Mouse (Mus musculus): ENCODE data around the gene Arhgef40.

The Arhgef40 gene

GRCm38 (mm10) chr14:51984247-51985231 lies at the start of gene Arhgef40:
Gene Arhgef40 (plus strand): TSS chr14:51984719.
- DNase-seq = peak; percentile 71 to 90

DNA sequence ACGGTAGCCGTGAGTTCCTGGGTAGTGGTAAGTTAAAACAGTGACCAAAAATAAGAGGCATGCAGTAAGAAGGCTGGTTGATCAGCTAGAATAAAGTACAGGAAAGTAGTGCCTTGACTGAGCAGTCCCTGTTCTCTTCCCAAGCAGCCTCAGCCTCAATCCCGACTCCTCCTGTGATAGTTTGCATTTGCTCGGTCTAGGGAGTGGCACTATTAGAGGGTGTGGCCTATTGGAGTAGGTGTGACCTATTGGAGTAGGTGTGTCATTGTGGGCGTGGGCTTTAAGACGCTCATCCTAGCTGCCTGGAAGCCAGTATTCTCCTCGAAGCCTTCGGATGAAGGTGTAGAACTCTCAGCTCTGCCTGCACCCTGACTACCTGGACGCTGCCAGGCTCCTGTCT lies 45.5 kb upstream of the Arhgef40 start:
- no peak for DNase-seq

- peak; percentile 67 to 68 for DNase-seq
Observed at GRCm38 (mm10) chr14:51940944-51941560, 43.5 kb upstream of the Arhgef40 start.

- no peak for DNase-seq
Observed at GRCm38 (mm10) chr14:51941577-51941976, 42.9 kb upstream of the Arhgef40 start.

DNA sequence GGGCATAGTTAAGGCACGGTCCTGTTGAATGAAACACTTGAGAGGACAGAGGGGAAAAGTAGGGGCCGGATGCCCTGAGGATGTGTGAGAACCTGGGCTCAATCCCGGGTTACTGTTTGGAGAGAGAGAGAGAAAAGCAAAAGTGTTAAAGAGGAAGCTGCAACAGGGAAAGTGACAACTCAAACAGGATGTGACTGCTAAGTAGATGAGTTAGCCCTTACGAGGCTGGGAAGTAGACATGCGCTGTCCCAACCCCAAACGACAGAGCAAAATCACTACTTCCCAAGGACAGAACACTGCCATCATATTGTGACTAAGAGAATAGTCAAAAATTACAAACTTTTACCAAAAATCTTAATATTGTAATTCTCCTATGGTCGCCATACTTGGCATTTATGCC lies 42.3 kb upstream of the Arhgef40 start:
- DNase-seq = no peak

- DNase-seq = no peak
Observed at GRCm38 (mm10) chr14:51943336-51943735, 41.2 kb upstream of the Arhgef40 start.

- no peak for DNase-seq
Observed at GRCm38 (mm10) chr14:51960316-51960715, 24.2 kb upstream of the Arhgef40 start.

- DNase-seq = no peak
Observed at GRCm38 (mm10) chr14:51967400-51967799, 17.1 kb upstream of the Arhgef40 start.

DNA sequence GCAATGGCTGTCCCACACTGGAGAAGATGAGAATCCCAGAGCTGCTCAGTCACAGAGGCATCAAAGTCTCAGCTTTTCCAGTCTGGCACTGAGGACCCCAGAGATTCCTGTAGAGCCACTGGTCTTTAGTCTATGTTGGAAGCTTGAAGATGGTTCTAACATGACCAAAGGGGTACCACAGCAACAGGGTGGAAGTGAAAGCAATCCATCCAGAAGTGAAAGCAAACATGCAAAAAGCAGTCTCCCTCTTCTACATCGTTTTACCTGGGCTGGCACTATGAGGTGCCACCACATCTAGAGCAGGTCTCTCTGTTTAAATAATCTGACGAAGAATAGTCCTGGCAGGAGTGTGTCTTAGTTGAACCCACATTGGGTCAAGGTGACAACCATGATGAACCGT lies 5.3 kb upstream of the Arhgef40 start:
- DNase-seq = no peak

DNA sequence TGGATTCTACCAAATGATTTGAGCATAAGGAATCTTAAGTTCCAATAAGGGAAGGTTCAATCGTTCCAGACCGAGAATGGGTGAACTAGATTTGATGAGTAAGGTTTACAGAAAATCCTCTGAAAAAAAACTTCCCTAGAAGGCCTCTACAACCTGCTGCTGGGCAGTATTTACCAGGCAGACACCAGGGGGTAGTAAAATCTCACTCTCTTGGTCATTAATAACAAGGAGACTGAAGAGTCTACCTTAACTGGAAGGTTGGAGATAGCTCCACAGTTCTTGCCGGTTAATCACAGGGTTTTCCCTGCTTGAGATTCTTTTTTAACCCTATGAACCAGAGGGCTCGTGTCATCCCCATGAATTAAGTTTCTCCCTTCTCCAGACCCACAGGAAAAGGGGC lies 1.3 kb upstream of the Arhgef40 start:
- DNase-seq = no peak

GRCm38 (mm10) chr14:51983855-51984246 lies 668 bp upstream of the Arhgef40 start:
- no peak for DNase-seq

DNA sequence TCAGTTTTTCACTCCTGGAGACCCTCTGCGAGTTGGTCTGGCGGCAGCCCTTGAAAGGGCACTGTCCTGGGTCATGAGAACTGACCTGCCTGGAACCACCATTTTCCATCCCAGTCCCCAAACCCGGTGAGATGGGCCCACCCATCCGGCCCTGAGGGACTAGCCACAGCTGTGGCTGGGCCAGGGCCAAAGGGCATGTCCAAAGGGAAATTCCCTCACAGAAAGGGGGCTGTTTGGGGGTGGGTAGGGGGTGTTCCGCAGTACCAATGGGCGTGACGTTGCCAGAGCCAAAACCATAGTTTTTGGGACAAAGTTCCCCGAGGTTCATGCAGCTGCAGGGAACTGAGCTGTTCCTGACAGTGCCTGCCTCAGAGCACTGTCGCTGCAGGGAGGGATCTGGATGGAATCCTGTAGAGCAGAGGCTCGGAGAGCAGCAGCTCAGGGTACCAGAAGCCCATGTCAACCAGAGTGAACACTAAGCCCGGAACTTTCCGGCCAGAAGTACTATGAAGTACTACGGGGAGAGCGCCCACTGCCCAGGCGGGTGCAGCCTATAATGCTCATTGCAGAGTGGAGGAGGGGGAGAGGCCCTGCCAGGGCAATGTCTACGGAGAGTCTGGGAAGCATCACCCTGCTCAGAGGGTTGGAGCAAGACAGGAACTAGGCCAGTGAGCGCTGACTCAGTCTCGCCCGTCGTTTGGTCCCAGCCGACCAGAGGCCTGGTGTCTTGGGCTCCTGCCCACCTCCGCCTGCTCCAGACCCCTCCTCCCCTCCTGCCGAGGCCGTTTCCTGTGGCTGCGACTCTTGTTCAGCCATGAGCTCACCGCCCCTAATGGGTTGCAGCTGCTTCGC lies 1.0 kb downstream of the Arhgef40 start:
- peak; percentile 69 to 79 for DNase-seq

GRCm38 (mm10) chr14:51986153-51986505 lies 1.6 kb downstream of the Arhgef40 start:
- DNase-seq = no peak

DNA sequence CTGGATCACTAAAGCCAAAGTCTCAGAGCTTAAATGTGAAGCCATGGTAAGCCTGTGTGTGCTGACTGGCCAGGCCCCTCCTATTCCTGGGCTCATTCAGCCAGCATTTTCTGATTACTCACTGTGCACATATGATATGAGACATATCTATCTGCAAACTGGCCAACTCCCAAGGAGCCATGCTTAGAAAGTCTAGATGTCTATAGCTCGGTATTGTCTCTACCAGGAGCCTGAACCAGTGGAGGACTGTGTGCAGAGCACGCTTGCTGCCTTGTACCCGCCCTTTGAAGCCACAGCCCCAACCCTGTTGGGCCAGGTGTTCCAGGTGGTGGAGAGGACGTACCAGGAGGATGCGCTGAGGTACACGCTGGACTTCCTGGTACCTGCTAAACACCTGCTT lies 2.7 kb downstream of the Arhgef40 start:
- DNase-seq = no peak

DNA sequence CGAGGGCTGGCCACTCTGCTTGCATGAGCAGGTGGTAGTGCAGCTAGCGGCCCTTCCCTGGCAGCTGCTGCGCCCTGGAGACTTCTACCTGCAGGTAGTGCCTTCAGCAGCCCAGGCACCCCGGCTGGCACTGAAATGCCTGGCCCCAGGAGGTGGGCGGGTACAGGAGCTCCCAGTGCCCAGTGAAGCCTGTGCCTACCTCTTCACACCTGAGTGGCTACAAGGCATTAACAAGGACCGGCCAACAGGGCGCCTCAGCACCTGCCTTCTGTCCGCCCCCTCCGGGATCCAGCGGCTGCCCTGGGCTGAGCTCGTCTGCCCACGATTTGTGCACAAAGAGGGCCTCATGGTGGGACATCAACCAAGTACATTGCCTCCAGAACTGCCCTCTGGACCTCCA lies 4.2 kb downstream of the Arhgef40 start:
- DNase-seq = peak; percentile 83 to 85

GRCm38 (mm10) chr14:51989461-51989970 lies 5.0 kb downstream of the Arhgef40 start:
- no peak for DNase-seq

- no peak for DNase-seq
Observed at GRCm38 (mm10) chr14:51994453-51994852, 9.9 kb downstream of the Arhgef40 start.

DNA sequence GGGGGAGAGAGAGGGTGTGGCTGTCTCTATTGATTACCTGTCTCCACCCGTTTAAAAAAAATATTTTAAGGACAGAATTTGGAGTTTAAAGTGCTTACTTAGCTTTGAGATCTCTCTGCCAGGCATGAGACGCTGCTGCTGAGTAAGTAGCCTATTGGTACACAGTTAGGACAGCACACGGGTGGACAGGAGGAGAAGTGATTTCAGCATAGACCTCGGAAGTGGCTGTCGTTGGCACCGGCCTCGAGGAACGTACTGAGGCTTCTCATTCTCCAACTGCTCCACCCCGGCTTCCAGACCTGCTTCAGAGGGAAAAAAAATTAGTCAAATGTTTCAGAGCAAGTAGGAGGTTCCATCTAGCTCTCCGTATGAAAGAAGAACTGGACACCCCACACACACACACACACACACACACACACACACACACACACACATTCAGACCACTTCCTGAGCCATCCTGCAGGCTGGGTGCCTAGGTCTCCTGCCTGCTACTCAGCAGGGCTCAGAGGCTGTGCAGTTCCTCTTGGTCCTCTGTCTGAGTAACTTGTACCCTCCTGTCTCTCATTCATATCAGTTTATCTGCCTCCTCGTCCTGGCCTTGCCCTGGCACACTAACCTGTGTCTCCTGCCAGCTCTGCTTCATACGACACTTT lies 10.8 kb downstream of the Arhgef40 start:
- no peak for DNase-seq

DNA sequence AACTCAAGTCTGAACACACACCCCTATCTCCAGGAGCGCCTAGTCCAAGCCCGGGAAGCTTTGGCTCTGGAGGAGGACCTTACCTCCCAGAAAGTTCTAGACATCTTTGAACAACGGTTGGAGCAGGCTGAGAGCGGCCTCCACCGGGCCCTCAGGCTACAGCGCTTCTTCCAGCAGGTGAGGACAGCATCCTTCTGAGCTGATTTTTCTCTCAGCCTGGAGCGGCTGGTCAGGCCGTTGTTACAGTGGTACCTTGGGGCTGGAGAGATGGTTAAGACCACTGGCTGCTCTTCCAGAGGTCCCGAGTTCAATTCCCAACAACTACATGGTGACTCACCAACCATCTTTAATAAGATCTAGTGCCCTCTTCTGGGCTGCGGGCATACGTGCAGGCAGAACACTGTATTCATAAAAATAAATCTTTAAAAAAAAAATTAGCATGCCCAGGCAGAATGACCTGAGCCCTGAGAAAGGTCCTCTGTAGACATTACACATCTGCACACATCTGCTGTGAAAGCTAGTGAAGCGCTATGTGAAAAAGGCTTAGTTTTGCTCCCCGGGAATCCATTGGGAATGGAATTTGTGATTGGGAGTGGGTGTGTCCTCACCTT lies 11.8 kb downstream of the Arhgef40 start:
- no peak for DNase-seq

GRCm38 (mm10) chr14:51996866-51997265 lies 12.3 kb downstream of the Arhgef40 start:
- no peak for DNase-seq

- no peak for DNase-seq
Observed at GRCm38 (mm10) chr14:51997483-51997882, 13.0 kb downstream of the Arhgef40 start.

- DNase-seq = no peak
Observed at GRCm38 (mm10) chr14:52003981-52004495, 19.5 kb downstream of the Arhgef40 start.
